Mouse (Mus musculus): Measurements from ENCODE around the gene Neto2.

DNA sequence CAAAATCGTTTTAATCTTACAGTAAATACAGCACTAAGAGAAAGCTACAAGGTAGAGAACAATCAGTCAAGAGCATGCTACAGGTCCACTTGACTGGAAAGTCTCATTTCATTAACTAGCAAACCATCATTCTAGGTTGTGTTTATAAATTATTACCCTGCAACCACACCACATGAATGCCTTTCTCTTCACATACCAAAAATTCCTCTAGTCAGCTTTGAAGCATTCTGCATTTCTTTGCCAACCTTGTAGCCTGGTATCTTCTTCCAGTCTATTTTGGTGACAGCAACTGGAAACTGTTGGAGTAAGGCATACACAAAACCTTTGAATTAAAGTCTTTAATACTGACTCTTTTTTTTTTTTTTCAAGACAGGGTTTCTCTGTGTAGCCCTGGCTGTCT lies 109.2 kb downstream of the Neto2 start:
- TF ChIP-seq CTCF (IDR thresholded peaks at IDR 0.05; ENCODE audit: borderline replicate concordance, control insufficient read depth, extremely low read depth, insufficient read depth, low read length, poor library complexity) (no peak), POLR2A (IDR thresholded peaks at IDR 0.05; ENCODE audit: control insufficient read depth, extremely low read depth, insufficient read depth, low read length, poor library complexity) (no peak)
